Mouse (Mus musculus) olfactory bulb, adult 2 months (tissue): ENCODE data around the gene Scin.

Experiments used
- CTCF ChIP-seq: fragments of 200-500 bp; IDR thresholded peaks from 2 replicates; pipeline ENCODE4 v1.5.1; 2012; ENCODE audit warnings: low read depth, mild to moderate bottlenecking, low read length, moderate library complexity; ENCODE audit not compliant: insufficient read depth
- POLR2A ChIP-seq: fragments of 200-500 bp; IDR thresholded peaks from 2 replicates; pipeline ENCODE4 v1.6.1; 2012; ENCODE audit warnings: mild to moderate bottlenecking, low read depth, low read length, moderate library complexity; ENCODE audit not compliant: insufficient read depth

DNA sequence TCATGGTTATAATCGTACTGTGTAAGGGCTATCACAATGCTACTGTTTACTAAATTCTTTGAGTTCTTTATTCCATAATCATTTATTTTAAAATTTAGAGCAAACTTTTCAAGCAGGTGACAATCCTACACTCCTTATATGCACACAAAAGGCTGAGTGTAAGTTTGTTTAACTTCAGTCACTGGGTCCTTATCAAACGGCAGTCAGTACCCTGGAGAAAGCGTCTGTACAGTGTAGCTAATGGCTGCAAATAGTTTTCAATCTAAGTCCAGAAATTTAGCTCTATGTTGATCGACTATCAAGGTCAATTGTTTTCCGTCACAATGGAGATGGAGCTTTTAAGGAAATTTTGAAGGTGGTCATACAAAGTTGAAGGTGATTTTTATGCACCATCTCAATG is 52.0 kb downstream of the Scin start:
- TF ChIP-seq POLR2A (no peak), CTCF (no peak)
